Mouse (Mus musculus) neural tube, embryonic 10.5 days (tissue): ENCODE measurements at regions not wholly inside any gene's neighbourhood (a gene's known extent, or its start where the extent isn't known, plus 50 kb on each side); places are given as distances from the start of the nearest gene placed in this dataset.

Source experiments
- DNase-seq: peaks from one replicate; pipeline ENCODE4 v3.0.0-alpha.2; 2017; ENCODE audit warnings: low spot score; ENCODE audit errors: extremely low spot score

GRCm38 (mm10) chr9:46824703-46825102 lies 173.8 kb upstream of the Gm4791 start:
- DNase-seq: no peak

- no peak for DNase-seq
These were observed 178.7 kb upstream of the Gm4791 start for GRCm38 (mm10) chr9:46819808-46820207.

GRCm38 (mm10) chr9:46819376-46819775 lies 179.2 kb upstream of the Gm4791 start:
- DNase-seq: no peak

GRCm38 (mm10) chr9:46816126-46816525 lies 182.4 kb upstream of the Gm4791 start:
- DNase-seq: no peak

GRCm38 (mm10) chr9:46814478-46815241 lies 183.9 kb upstream of the Gm4791 start:
- DNase-seq: peak; percentile 84

- no peak for DNase-seq
These were observed 188.3 kb upstream of the Gm4791 start for GRCm38 (mm10) chr9:46810266-46810665.

GRCm38 (mm10) chr9:46795446-46795845 lies 203.1 kb upstream of the Gm4791 start:
- no peak for DNase-seq

GRCm38 (mm10) chr9:46789036-46789435 lies 209.5 kb upstream of the Gm4791 start:
- DNase-seq: no peak

GRCm38 (mm10) chr9:46788456-46788855 lies 210.1 kb upstream of the Gm4791 start:
- DNase-seq: no peak

GRCm38 (mm10) chr9:46784355-46784975 lies 214.1 kb upstream of the Gm4791 start:
- DNase-seq: no peak

GRCm38 (mm10) chr9:46783597-46784354 lies 214.8 kb upstream of the Gm4791 start:
- DNase-seq: no peak

- no peak for DNase-seq
These were observed 216.9 kb upstream of the Gm4791 start for GRCm38 (mm10) chr9:46781681-46782080.

- no peak for DNase-seq
These were observed 219.8 kb upstream of the Gm4791 start for GRCm38 (mm10) chr9:46778769-46779168.

- no peak for DNase-seq
These were observed 223.7 kb upstream of the Gm4791 start for GRCm38 (mm10) chr9:46774821-46775220.

GRCm38 (mm10) chr9:46760247-46760646 lies 238.3 kb upstream of the Gm4791 start:
- DNase-seq: no peak

GRCm38 (mm10) chr9:46757005-46757672 lies 241.4 kb upstream of the Gm4791 start:
- no peak for DNase-seq

- DNase-seq: no peak
These were observed 246.6 kb upstream of the Gm4791 start for GRCm38 (mm10) chr9:46751981-46752380.

GRCm38 (mm10) chr9:46749441-46749840 lies 249.1 kb upstream of the Gm4791 start:
- DNase-seq: no peak

GRCm38 (mm10) chr9:46746266-46746665 lies 252.3 kb upstream of the Gm4791 start:
- no peak for DNase-seq

GRCm38 (mm10) chr9:46740496-46740895 lies 258.0 kb upstream of the Gm4791 start:
- no peak for DNase-seq

GRCm38 (mm10) chr9:46739341-46739740 lies 259.2 kb upstream of the Gm4791 start:
- DNase-seq: no peak

- DNase-seq: no peak
These were observed 259.9 kb upstream of the Gm4791 start for GRCm38 (mm10) chr9:46738634-46739033.
